Mouse (Mus musculus): ENCODE data around the gene Coro6. TPM values are rescaled to one million over a fixed set of nuclear protein-coding genes. Genes with fewer than 3 reads are reported as not detected.

The Coro6 gene
- polyA plus RNA-seq, 1 experiment from 2014 or later, result 0.39 TPM

GRCm38 (mm10) chr11:77461856-77462255 is 355 bp upstream of the Coro6 start:
- Histone ChIP-seq H3K9me3 (replicated peaks; ENCODE audit: control insufficient read depth, low read length, poor library complexity, severe bottlenecking) (no peaks in the 10 kb centered on the region), H3K27ac (ENCODE audit: low read length) (no peak overlapping the region), H3K4me2 (ENCODE audit: low read length) (peak overlapping the region; percentile 70), H3K27me3 (ENCODE audit: control insufficient read depth, insufficient read depth, low read depth, low read length) (peaks cover 35% of the 10 kb centered on the region), H3K9ac (ENCODE audit: low read depth, low read length) (peak overlapping the region; percentile 56), H3K4me1 (ENCODE audit: control insufficient read depth, insufficient read depth, low read length) (peaks cover 8% of the 10 kb centered on the region), H3K4me3 (ENCODE audit: low read depth, low read length) (peak overlapping the region; percentile 51), H3K36me3 (ENCODE audit: control insufficient read depth, insufficient read depth, low read length) (no peaks in the 10 kb centered on the region)
- 5% methylated on average over 6 of the region's 6 CpGs for WGBS
- ATAC-seq, result no peak

GRCm38 (mm10) chr11:77463101-77463445 is 862 bp downstream of the Coro6 start:
- Histone ChIP-seq H3K9ac (ENCODE audit: low read depth, low read length) (peak overlapping the region; percentile 56), H3K4me3 (ENCODE audit: low read depth, low read length) (peak overlapping the region; percentile 51), H3K36me3 (ENCODE audit: control insufficient read depth, insufficient read depth, low read length) (no peaks in the 10 kb centered on the region), H3K4me2 (ENCODE audit: low read length) (peak overlapping the region; percentile 70), H3K27me3 (ENCODE audit: control insufficient read depth, insufficient read depth, low read depth, low read length) (peaks cover 44% of the 10 kb centered on the region), H3K9me3 (replicated peaks; ENCODE audit: control insufficient read depth, low read length, poor library complexity, severe bottlenecking) (no peaks in the 10 kb centered on the region), H3K27ac (ENCODE audit: low read length) (no peak overlapping the region), H3K4me1 (ENCODE audit: control insufficient read depth, insufficient read depth, low read length) (peaks cover 10% of the 10 kb centered on the region)
- no peak for ATAC-seq
- WGBS, result 49% methylated on average over 8 of the region's 8 CpGs

DNA sequence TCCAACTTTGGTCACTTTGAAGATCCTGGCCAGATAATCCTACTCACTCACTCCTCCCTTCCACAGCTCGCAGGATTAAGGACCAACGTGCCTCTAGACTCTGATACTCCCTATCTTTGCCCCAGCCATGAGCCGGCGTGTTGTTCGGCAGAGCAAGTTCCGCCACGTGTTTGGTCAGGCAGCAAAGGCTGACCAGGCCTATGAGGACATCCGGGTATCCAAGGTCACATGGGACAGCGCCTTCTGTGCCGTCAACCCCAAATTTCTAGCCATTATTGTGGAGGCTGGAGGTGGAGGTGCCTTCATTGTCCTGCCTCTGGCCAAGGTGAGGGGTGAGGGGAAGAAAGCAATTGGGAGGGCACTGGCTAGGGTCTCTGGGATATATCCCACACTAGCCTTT is 1.6 kb downstream of the Coro6 start:
- ATAC-seq, result no peak
- Histone ChIP-seq H3K27ac (ENCODE audit: low read length) (no peak overlapping the region), H3K9ac (ENCODE audit: low read depth, low read length) (no peak overlapping the region), H3K36me3 (ENCODE audit: control insufficient read depth, insufficient read depth, low read length) (no peaks in the 10 kb centered on the region), H3K9me3 (replicated peaks; ENCODE audit: control insufficient read depth, low read length, poor library complexity, severe bottlenecking) (no peaks in the 10 kb centered on the region), H3K27me3 (ENCODE audit: control insufficient read depth, insufficient read depth, low read depth, low read length) (peaks cover 44% of the 10 kb centered on the region), H3K4me2 (ENCODE audit: low read length) (no peak overlapping the region), H3K4me1 (ENCODE audit: control insufficient read depth, insufficient read depth, low read length) (peaks cover 10% of the 10 kb centered on the region), H3K4me3 (ENCODE audit: low read depth, low read length) (no peak overlapping the region)
- WGBS, result 71% methylated on average over 10 of the region's 10 CpGs

DNA sequence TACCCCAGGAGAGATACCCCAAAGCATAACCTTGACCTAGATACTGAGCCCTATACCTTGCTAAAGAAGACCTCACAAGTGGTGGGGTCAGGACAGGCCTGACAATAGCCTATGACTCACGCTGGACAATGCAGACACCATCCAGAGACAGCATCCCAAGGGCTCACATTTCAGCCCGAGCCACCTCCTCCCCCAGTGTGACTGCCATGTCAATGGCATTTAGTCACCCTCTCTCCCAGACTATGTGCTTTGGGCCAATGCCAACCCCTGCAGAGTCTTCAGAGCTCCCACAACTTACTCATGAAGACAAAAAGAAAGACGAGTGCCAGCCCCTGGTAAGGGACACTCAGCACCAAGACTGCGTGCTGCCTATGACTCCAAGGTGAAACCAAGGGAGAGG is 2.5 kb downstream of the Coro6 start:
- no peak overlapping the region for H3K4me3 ChIP-seq (ENCODE audit: low read depth, low read length)
- no peak overlapping the region for H3K4me2 ChIP-seq (ENCODE audit: low read length)
- peaks cover 44% of the 10 kb centered on the region for H3K27me3 ChIP-seq (ENCODE audit: control insufficient read depth, insufficient read depth, low read depth, low read length)
- peaks cover 10% of the 10 kb centered on the region for H3K4me1 ChIP-seq (ENCODE audit: control insufficient read depth, insufficient read depth, low read length)
- no peak overlapping the region for H3K27ac ChIP-seq (ENCODE audit: low read length)
- no peaks in the 10 kb centered on the region for H3K9me3 ChIP-seq (replicated peaks; ENCODE audit: control insufficient read depth, low read length, poor library complexity, severe bottlenecking)
- no peak for ATAC-seq
- H3K9ac ChIP-seq (ENCODE audit: low read depth, low read length), result no peak overlapping the region
- 0 out of 2 replicates have a peak, but pooled peaks cover 3% of the 10 kb centered on the region for H3K36me3 ChIP-seq (ENCODE audit: control insufficient read depth, insufficient read depth, low read length)
- WGBS, result 41% methylated on average over 4 of the region's 4 CpGs

- Histone ChIP-seq H3K4me2 (ENCODE audit: low read length) (no peak overlapping the region), H3K36me3 (ENCODE audit: control insufficient read depth, insufficient read depth, low read length) (0 out of 2 replicates have a peak, but pooled peaks cover 3% of the 10 kb centered on the region), H3K9me3 (replicated peaks; ENCODE audit: control insufficient read depth, low read length, poor library complexity, severe bottlenecking) (no peaks in the 10 kb centered on the region), H3K27me3 (ENCODE audit: control insufficient read depth, insufficient read depth, low read depth, low read length) (peaks cover 44% of the 10 kb centered on the region), H3K9ac (ENCODE audit: low read depth, low read length) (no peak overlapping the region), H3K4me1 (ENCODE audit: control insufficient read depth, insufficient read depth, low read length) (peaks cover 10% of the 10 kb centered on the region), H3K27ac (ENCODE audit: low read length) (no peak overlapping the region), H3K4me3 (ENCODE audit: low read depth, low read length) (no peak overlapping the region)
- ATAC-seq, result no peak
- WGBS, result 56% methylated on average over 3 of the region's 3 CpGs
Measured at GRCm38 (mm10) chr11:77465111-77465510, 2.9 kb downstream of the Coro6 start.

GRCm38 (mm10) chr11:77466544-77466943 is 4.3 kb downstream of the Coro6 start:
- peaks cover 10% of the 10 kb centered on the region for H3K4me1 ChIP-seq (ENCODE audit: control insufficient read depth, insufficient read depth, low read length)
- ATAC-seq, result no peak
- H3K36me3 ChIP-seq (ENCODE audit: control insufficient read depth, insufficient read depth, low read length), result peaks cover 12% of the 10 kb centered on the region
- H3K27ac ChIP-seq (ENCODE audit: low read length), result no peak overlapping the region
- no peak overlapping the region for H3K4me3 ChIP-seq (ENCODE audit: low read depth, low read length)
- H3K27me3 ChIP-seq (ENCODE audit: control insufficient read depth, insufficient read depth, low read depth, low read length), result peaks cover 36% of the 10 kb centered on the region
- no peak overlapping the region for H3K4me2 ChIP-seq (ENCODE audit: low read length)
- no peaks in the 10 kb centered on the region for H3K9me3 ChIP-seq (replicated peaks; ENCODE audit: control insufficient read depth, low read length, poor library complexity, severe bottlenecking)
- 38% methylated on average over 9 of the region's 9 CpGs for WGBS
- H3K9ac ChIP-seq (ENCODE audit: low read depth, low read length), result no peak overlapping the region

DNA sequence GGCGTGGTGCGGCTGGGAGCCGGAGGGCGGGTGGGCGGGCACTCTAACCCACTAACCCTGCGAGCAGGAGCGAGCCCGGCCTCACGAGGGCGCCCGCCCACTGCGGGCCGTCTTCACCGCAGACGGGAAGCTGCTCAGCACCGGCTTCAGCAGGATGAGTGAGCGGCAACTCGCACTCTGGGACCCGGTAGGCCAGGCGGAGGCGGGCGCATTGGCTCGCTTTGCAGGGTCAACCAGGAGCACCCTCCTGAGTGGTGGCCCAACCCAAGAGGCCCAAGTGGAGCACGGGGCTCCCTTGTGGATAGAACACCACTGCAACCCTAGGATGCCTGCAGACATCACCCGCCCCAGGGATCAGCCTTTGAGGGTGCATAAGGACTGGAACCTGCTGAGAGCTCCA is 4.9 kb downstream of the Coro6 start:
- Histone ChIP-seq H3K27ac (ENCODE audit: low read length) (no peak overlapping the region), H3K4me2 (ENCODE audit: low read length) (no peak overlapping the region), H3K27me3 (ENCODE audit: control insufficient read depth, insufficient read depth, low read depth, low read length) (peaks cover 31% of the 10 kb centered on the region), H3K36me3 (ENCODE audit: control insufficient read depth, insufficient read depth, low read length) (peaks cover 16% of the 10 kb centered on the region), H3K9ac (ENCODE audit: low read depth, low read length) (no peak overlapping the region), H3K9me3 (replicated peaks; ENCODE audit: control insufficient read depth, low read length, poor library complexity, severe bottlenecking) (no peaks in the 10 kb centered on the region), H3K4me3 (ENCODE audit: low read depth, low read length) (no peak overlapping the region), H3K4me1 (ENCODE audit: control insufficient read depth, insufficient read depth, low read length) (peaks cover 6% of the 10 kb centered on the region)
- ATAC-seq, result no peak
- 4% methylated on average over 14 of the region's 25 CpGs for WGBS

GRCm38 (mm10) chr11:77467784-77468183 is 5.6 kb downstream of the Coro6 start:
- Histone ChIP-seq H3K4me3 (ENCODE audit: low read depth, low read length) (no peak overlapping the region), H3K36me3 (ENCODE audit: control insufficient read depth, insufficient read depth, low read length) (peaks cover 21% of the 10 kb centered on the region), H3K9me3 (replicated peaks; ENCODE audit: control insufficient read depth, low read length, poor library complexity, severe bottlenecking) (no peaks in the 10 kb centered on the region), H3K4me1 (ENCODE audit: control insufficient read depth, insufficient read depth, low read length) (peaks cover 4% of the 10 kb centered on the region; the same call in 1 of the 2 replicates), H3K27me3 (ENCODE audit: control insufficient read depth, insufficient read depth, low read depth, low read length) (peaks cover 31% of the 10 kb centered on the region), H3K9ac (ENCODE audit: low read depth, low read length) (no peak overlapping the region), H3K4me2 (ENCODE audit: low read length) (0 out of 2 replicates have a peak overlapping the region, but pooled peaks have one; percentile 7), H3K27ac (ENCODE audit: low read length) (no peak overlapping the region)
- WGBS, result 16% methylated on average over 20 of the region's 20 CpGs
- no peak for ATAC-seq

- 82% methylated on average over 9 of the region's 9 CpGs for WGBS
- Histone ChIP-seq H3K4me2 (ENCODE audit: low read length) (no peak overlapping the region), H3K27me3 (ENCODE audit: control insufficient read depth, insufficient read depth, low read depth, low read length) (peaks cover 31% of the 10 kb centered on the region), H3K4me3 (ENCODE audit: low read depth, low read length) (no peak overlapping the region), H3K36me3 (ENCODE audit: control insufficient read depth, insufficient read depth, low read length) (peaks cover 22% of the 10 kb centered on the region), H3K4me1 (ENCODE audit: control insufficient read depth, insufficient read depth, low read length) (0 out of 2 replicates have a peak, but pooled peaks cover 3% of the 10 kb centered on the region), H3K9me3 (replicated peaks; ENCODE audit: control insufficient read depth, low read length, poor library complexity, severe bottlenecking) (no peaks in the 10 kb centered on the region), H3K27ac (ENCODE audit: low read length) (no peak overlapping the region), H3K9ac (ENCODE audit: low read depth, low read length) (no peak overlapping the region)
- no peak for ATAC-seq
Measured at GRCm38 (mm10) chr11:77468397-77468796, 6.2 kb downstream of the Coro6 start.

Measured in midbrain, embryonic 16.5 days (tissue).